Mouse (Mus musculus) intestine, embryonic 14.5 days (tissue): ENCODE data around the gene Faah. TPM values are rescaled to one million over a fixed set of nuclear protein-coding genes. Genes with fewer than 3 reads are reported as not detected.

Source experiments
- ATAC-seq: fragments of 200-750 bp; cut with Nextera tagmentation; replicated peaks from 2 replicates; pipeline ENCODE4 v1.8.0; 2017; ENCODE audit warnings: low read depth, moderate number of reproducible peaks, moderate TSS enrichment, moderate library complexity; ENCODE audit not compliant: low FRiP score, low TSS enrichment
- DNase-seq: peaks from one replicate; pipeline ENCODE4 v3.0.0-alpha.2; 2018; ENCODE audit warnings: low spot score
- H3K27ac ChIP-seq: fragments of 300-500 bp; sonication (generic); 2 replicates; pipeline ENCODE4 v1.5.1; 2014; ENCODE audit warnings: low read depth, mild to moderate bottlenecking, control low read depth
- H3K27me3 ChIP-seq: fragments of 300-500 bp; sonication (generic); replicated peaks from 2 replicates; pipeline ENCODE4 v1.6.1; 2014; ENCODE audit warnings: low read length, control low read depth; ENCODE audit not compliant: control insufficient read depth, insufficient read depth
- H3K36me3 ChIP-seq: fragments of 300-500 bp; sonication (generic); 2 replicates; pipeline ENCODE4 v1.6.1; 2014; ENCODE audit warnings: low read length, control low read depth; ENCODE audit not compliant: control insufficient read depth, insufficient read depth
- H3K4me1 ChIP-seq: fragments of 300-500 bp; sonication (generic); replicated peaks from 2 replicates; pipeline ENCODE4 v1.6.1; 2014; ENCODE audit warnings: low read length, control low read depth, mixed read lengths; ENCODE audit not compliant: control insufficient read depth, insufficient read depth
- H3K4me2 ChIP-seq: fragments of 300-500 bp; sonication (generic); 2 replicates; pipeline ENCODE4 v1.6.1; 2014; ENCODE audit warnings: low read length
- H3K4me3 ChIP-seq: fragments of 300-500 bp; sonication (generic); 2 replicates; pipeline ENCODE4 v1.5.1; 2014; ENCODE audit warnings: low read depth, low read length, control low read depth, mixed read lengths
- H3K9ac ChIP-seq: fragments of 300-500 bp; sonication (generic); 2 replicates; pipeline ENCODE4 v1.6.1; 2014; ENCODE audit warnings: mild to moderate bottlenecking, low read length
- H3K9me3 ChIP-seq: fragments of 300-500 bp; sonication (generic); 2 replicates; pipeline ENCODE4 v1.6.1; 2016; ENCODE audit warnings: low read length, control low read depth; ENCODE audit not compliant: control insufficient read depth
- WGBS: fragments of 180-500 bp; shearing (Covaris S2); extraction: QIAGEN DNeasy Blood & Tissue Kit; methylation state at CpG from one replicate; pipeline ENCODE4 v1.1.7; 2014; 5-methylcytosine and 5-hydroxymethylcytosine counted together
- polyA plus RNA-seq: library from polyadenylated mRNA; unstranded; fragments of >200 nt; fragmentation: Nextera tagmentation; extraction: Ambion mirVana; gene quantifications from 2 replicates; pipeline ENCODE4 v1.2.1, GENCODE M21; 2014

Faah gene
- polyA plus RNA-seq, 1 experiment from 2014 or later: 19.2 TPM

GRCm38 (mm10) chr4:115954656-115955493, 62.9 kb downstream of the Faah start:
- ATAC-seq: no peak
- H3K27ac ChIP-seq: no peak overlapping the region
- H3K4me3 ChIP-seq: no peak overlapping the region
- no peak for DNase-seq
- peaks cover 90% of the 10 kb centered on the region for H3K27me3 ChIP-seq
- no peaks in the 10 kb centered on the region for H3K9me3 ChIP-seq
- no peaks in the 10 kb centered on the region for H3K4me1 ChIP-seq
- H3K9ac ChIP-seq: no peak overlapping the region
- H3K4me2 ChIP-seq: 0 out of 2 replicates have a peak overlapping the region, but pooled peaks have one; percentile 26
- H3K36me3 ChIP-seq: no peaks in the 10 kb centered on the region
- 6% methylated on average over 19 of the region's 19 CpGs for WGBS

- H3K36me3 ChIP-seq: no peaks in the 10 kb centered on the region
- DNase-seq: no peak
- ATAC-seq: no peak
- no peaks in the 10 kb centered on the region for H3K9me3 ChIP-seq
- peaks cover 93% of the 10 kb centered on the region for H3K27me3 ChIP-seq
- no peaks in the 10 kb centered on the region for H3K4me1 ChIP-seq
- no peak overlapping the region for H3K4me3 ChIP-seq
- no peak overlapping the region for H3K4me2 ChIP-seq
- H3K9ac ChIP-seq: no peak overlapping the region
- H3K27ac ChIP-seq: no peak overlapping the region
- WGBS: 40% methylated on average over 5 of the region's 5 CpGs
These were observed 64.2 kb downstream of the Faah start for GRCm38 (mm10) chr4:115953559-115953958.

GRCm38 (mm10) chr4:115952758-115953157, 65.0 kb downstream of the Faah start:
- 11% methylated on average over 6 of the region's 6 CpGs for whole genome bisulfite sequencing
- no peak overlapping the region for H3K4me3 ChIP-seq
- peak; percentile 82 for DNase-seq

GRCm38 (mm10) chr4:115943669-115944314, 73.9 kb downstream of the Faah start:
- no peaks in the 10 kb centered on the region for H3K9me3 ChIP-seq
- no peak for DNase-seq
- WGBS: under 1% methylated on average over 39 of the region's 41 CpGs
- H3K4me2 ChIP-seq: peak overlapping the region; percentile 22; the same call in 1 of the 2 replicates
- peaks cover 95% of the 10 kb centered on the region for H3K27me3 ChIP-seq
- no peaks in the 10 kb centered on the region for H3K36me3 ChIP-seq
- H3K4me3 ChIP-seq: no peak overlapping the region
- no peaks in the 10 kb centered on the region; the same call in 1 of the 2 replicates for H3K4me1 ChIP-seq
- no peak overlapping the region for H3K27ac ChIP-seq
- ATAC-seq: 0 out of 2 replicates have a peak, but pooled peaks have one; percentile 12
- no peak overlapping the region for H3K9ac ChIP-seq

More at GRCm38 (mm10) chr4:115952758-115953157, 65.0 kb downstream of the Faah start:
- no peak for ATAC-seq
- no peaks in the 10 kb centered on the region for H3K9me3 ChIP-seq
- H3K27me3 ChIP-seq: peaks cover 94% of the 10 kb centered on the region
- no peak overlapping the region for H3K27ac ChIP-seq
- H3K9ac ChIP-seq: no peak overlapping the region
- H3K36me3 ChIP-seq: no peaks in the 10 kb centered on the region
- no peaks in the 10 kb centered on the region for H3K4me1 ChIP-seq
- H3K4me2 ChIP-seq: no peak overlapping the region

- H3K36me3 ChIP-seq: no peaks in the 10 kb centered on the region
- no peaks in the 10 kb centered on the region for H3K9me3 ChIP-seq
- peaks cover 3% of the 10 kb centered on the region for H3K4me1 ChIP-seq
- H3K27me3 ChIP-seq: peaks cover 100% of the 10 kb centered on the region
- H3K4me3 ChIP-seq: no peak overlapping the region
- H3K27ac ChIP-seq: no peak overlapping the region
- 8% methylated on average over 9 of the region's 9 CpGs for WGBS
- no peak overlapping the region for H3K9ac ChIP-seq
- no peak for ATAC-seq
- no peak overlapping the region for H3K4me2 ChIP-seq
- DNase-seq: no peak
These were observed 76.4 kb downstream of the Faah start for GRCm38 (mm10) chr4:115941242-115941820.

- Histone ChIP-seq H3K36me3 (no peaks in the 10 kb centered on the region), H3K9me3 (no peaks in the 10 kb centered on the region), H3K27ac (no peak overlapping the region), H3K4me1 (peaks cover 3% of the 10 kb centered on the region), H3K9ac (no peak overlapping the region), H3K27me3 (peaks cover 100% of the 10 kb centered on the region), H3K4me3 (no peak overlapping the region), H3K4me2 (no peak overlapping the region)
- DNase-seq (no peak), ATAC-seq (no peak)
- 2% methylated on average over 3 of the region's 3 CpGs for WGBS
These were observed 77.0 kb downstream of the Faah start for GRCm38 (mm10) chr4:115940681-115941080.

- ATAC-seq: no peak
- peak within 1 kb of the TSS; percentile 44 for H3K4me2 ChIP-seq
- H3K36me3 ChIP-seq: no peaks in the 10 kb centered on the region
- no peaks in the 10 kb centered on the region for H3K9me3 ChIP-seq
- under 1% methylated on average over 71 of the region's 71 CpGs for WGBS
- H3K9ac ChIP-seq: no peak within 1 kb of the TSS
- H3K27ac ChIP-seq: no peak within 1 kb of the TSS
- H3K27me3 ChIP-seq: peaks cover 99% of the 10 kb centered on the region
- H3K4me3 ChIP-seq: peak within 1 kb of the TSS; percentile 21
- peak; percentile 83 for DNase-seq
- peaks cover 3% of the 10 kb centered on the region for H3K4me1 ChIP-seq
These were observed 78.2 kb downstream of the Faah start, which contains the start of gene Dmbx1 for GRCm38 (mm10) chr4:115939295-115940102. Dmbx1 (minus strand) TSS chr4:115939926.
